Mouse (Mus musculus) liver, adult 2 months (tissue): ENCODE measurements around the gene Taf4.

Source experiments
- CTCF ChIP-seq: fragments of 200-500 bp; IDR thresholded peaks from 2 replicates; pipeline ENCODE4 v1.5.1; 2011; ENCODE audit warnings: low read depth, low read length, control low read depth
- POLR2A ChIP-seq: fragments of 200-500 bp; IDR thresholded peaks from 2 replicates; pipeline ENCODE4 v1.6.1; 2011; ENCODE audit warnings: low read length, control low read depth; ENCODE audit not compliant: insufficient read depth; ENCODE audit errors: extremely low read depth

DNA sequence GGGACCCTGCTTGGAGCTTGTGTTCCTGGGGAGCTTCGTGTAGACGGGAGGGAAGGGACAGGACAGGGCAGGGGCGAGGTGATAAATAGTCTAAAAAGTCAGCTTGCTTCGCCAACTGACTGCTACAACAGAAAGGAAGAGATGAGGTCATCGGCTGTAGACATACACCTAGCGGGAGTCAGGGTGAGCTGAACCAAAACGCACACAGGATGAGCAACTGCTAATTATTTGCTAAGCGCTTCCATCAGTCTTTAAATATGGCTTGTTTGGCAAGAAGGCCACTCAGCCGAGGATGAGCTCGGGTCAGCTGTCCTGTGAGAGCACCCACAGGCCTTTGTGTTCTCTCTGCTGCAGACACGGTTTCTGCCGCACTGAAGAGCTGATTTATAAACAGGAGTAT is 63.5 kb downstream of the Taf4 start:
- TF ChIP-seq CTCF: no peak
- no peak for TF ChIP-seq POLR2A
